Mouse (Mus musculus): ENCODE data around the gene Gtf3c6.

DNA sequence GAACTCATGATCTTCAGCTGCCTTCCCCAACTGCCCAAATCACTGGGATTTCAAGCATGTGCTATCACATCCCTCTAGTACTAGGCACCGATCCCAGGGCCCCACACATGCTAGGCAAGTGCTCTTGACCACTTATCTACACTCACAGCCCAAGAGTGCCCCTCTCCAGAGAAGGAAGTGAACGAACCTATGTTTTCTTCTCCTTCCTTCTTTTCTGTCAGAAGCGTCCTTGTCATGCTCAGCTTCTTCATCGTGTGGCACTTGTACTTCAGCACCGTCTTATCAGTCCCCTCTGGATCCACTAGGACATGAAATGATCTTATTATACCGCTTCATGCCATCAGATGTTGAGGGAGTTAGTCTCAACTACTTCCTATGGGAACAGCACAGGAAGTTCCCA, 6.9 kb downstream of the Gtf3c6 start:
- TF ChIP-seq POLR2A (IDR thresholded peaks at IDR 0.05; ENCODE audit: borderline replicate concordance, extremely low read depth, insufficient read depth, insufficient read length, poor library complexity, severe bottlenecking) (no peak), CTCF (IDR thresholded peaks at IDR 0.05; ENCODE audit: borderline replicate concordance, extremely low read depth, insufficient read depth, insufficient read length) (no peak)
